Comparison of ENCODE assay signal across 17 mouse cellular contexts in genomic region chr15:27817096-27817495, GRCm38 (mm10).
DNase-seq lines count a peak whose midpoint lies in the region; ATAC-seq lines count a peak whose summit lies in the region.
"Had no signal": no experiment of that assay in that cellular context is flagged by ENCODE, and none has a peak within 500 bp of the region (broad histone marks: within the 10 kb centered on the region; RNA-seq: fewer than 3 reads in every experiment).

No protein-coding gene starts in this region.

- H3K27me3 ChIP-seq in kidney, embryonic 15.5 days, result no peaks in the 10 kb centered on the region
- no peaks in the 10 kb centered on the region for H3K27me3 ChIP-seq in neural tube, embryonic 15.5 days (replicated peaks)
- H3K27me3 ChIP-seq in heart, embryonic 12.5 days (replicated peaks), result no peaks in the 10 kb centered on the region
- H3K27me3 ChIP-seq: forebrain, embryonic 15.5 days; intestine, embryonic 15.5 days; liver, embryonic 12.5 days; neural tube, embryonic 13.5 days had no signal

- H3K4me1 ChIP-seq in kidney, embryonic 15.5 days, result no peaks in the 10 kb centered on the region
- H3K4me1 ChIP-seq in neural tube, embryonic 15.5 days, result peaks cover 6% of the 10 kb centered on the region; the same call in 1 of the 2 replicates
- no peaks in the 10 kb centered on the region for H3K4me1 ChIP-seq in heart, embryonic 12.5 days (replicated peaks)
- H3K4me1 ChIP-seq: forebrain, embryonic 15.5 days; intestine, embryonic 15.5 days; liver, embryonic 12.5 days; neural tube, embryonic 13.5 days had no signal

- no peaks in the 10 kb centered on the region for H3K9me3 ChIP-seq in kidney, embryonic 15.5 days (replicated peaks)
- H3K9me3 ChIP-seq in neural tube, embryonic 15.5 days (replicated peaks), result no peaks in the 10 kb centered on the region
- H3K9me3 ChIP-seq in heart, embryonic 12.5 days (replicated peaks), result no peaks in the 10 kb centered on the region
- H3K9me3 ChIP-seq: forebrain, embryonic 15.5 days; heart, embryonic 10.5 days; intestine, embryonic 15.5 days; limb, embryonic 10.5 days; liver, embryonic 12.5 days; neural tube, embryonic 13.5 days had no signal

- no peak for DNase-seq in cerebellum, postnatal 4 days (ENCODE audit: low spot score in 2 of 2)
- peak; percentile 27 for DNase-seq in kidney, postnatal 14 days
- no peak for DNase-seq in neural tube, embryonic 10.5 days (ENCODE audit: extremely low spot score, low spot score)
- no peak for DNase-seq in spleen, postnatal 10 days (ENCODE audit: low spot score in 2 of 2)
- DNase-seq: adrenal gland, postnatal 14 days; gastrocnemius, postnatal 25 days; heart, postnatal 36 days had no signal

- 53% methylated on average over 10 of the region's 10 CpGs for WGBS in kidney, embryonic 15.5 days
- WGBS in neural tube, embryonic 15.5 days, result 60% methylated on average over 10 of the region's 10 CpGs
- 85% methylated on average over 10 of the region's 10 CpGs for WGBS in heart, embryonic 12.5 days

- H3K36me3 ChIP-seq in kidney, embryonic 15.5 days, result peaks cover 100% of the 10 kb centered on the region
- peaks cover 83% of the 10 kb centered on the region for H3K36me3 ChIP-seq in neural tube, embryonic 15.5 days
- H3K36me3 ChIP-seq in heart, embryonic 12.5 days, result peaks cover 92% of the 10 kb centered on the region

- no peak overlapping the region for H3K4me3 ChIP-seq in kidney, embryonic 15.5 days (replicated peaks)
- H3K4me3 ChIP-seq in neural tube, embryonic 15.5 days (replicated peaks), result no peak overlapping the region
- H3K4me3 ChIP-seq in heart, embryonic 12.5 days, result no peak overlapping the region
- H3K4me3 ChIP-seq: forebrain, embryonic 15.5 days; heart, embryonic 10.5 days; intestine, embryonic 15.5 days; limb, embryonic 10.5 days; liver, embryonic 12.5 days; neural tube, embryonic 13.5 days had no signal

- no peak overlapping the region for H3K4me2 ChIP-seq in kidney, embryonic 15.5 days
- no peak overlapping the region for H3K4me2 ChIP-seq in neural tube, embryonic 15.5 days
- no peak overlapping the region for H3K4me2 ChIP-seq in heart, embryonic 12.5 days
- H3K4me2 ChIP-seq: forebrain, embryonic 15.5 days; intestine, embryonic 15.5 days; liver, embryonic 12.5 days; neural tube, embryonic 13.5 days had no signal

- no peak overlapping the region for H3K9ac ChIP-seq in kidney, embryonic 15.5 days
- no peak overlapping the region for H3K9ac ChIP-seq in neural tube, embryonic 15.5 days (replicated peaks)
- H3K9ac ChIP-seq in heart, embryonic 12.5 days, result no peak overlapping the region
- H3K9ac ChIP-seq: forebrain, embryonic 15.5 days; intestine, embryonic 15.5 days; liver, embryonic 12.5 days; neural tube, embryonic 13.5 days had no signal

- ATAC-seq in cerebellum, adult (ENCODE audit: insufficient number of reproducible peaks, low FRiP score, low TSS enrichment), result peak; percentile 78
- no peak for ATAC-seq in kidney, embryonic 15.5 days (replicated peaks; ENCODE audit: low FRiP score)
- no peak for ATAC-seq in neural tube, embryonic 15.5 days (ENCODE audit: low FRiP score)
- ATAC-seq in heart, embryonic 12.5 days (ENCODE audit: insufficient number of reproducible peaks, low FRiP score), result no peak
- ATAC-seq: forebrain, embryonic 15.5 days; intestine, embryonic 15.5 days; liver, embryonic 12.5 days had no signal

- no peak overlapping the region for H3K27ac ChIP-seq in kidney, embryonic 15.5 days
- peak overlapping the region; percentile 48 for H3K27ac ChIP-seq in neural tube, embryonic 15.5 days (replicated peaks)
- H3K27ac ChIP-seq in heart, embryonic 12.5 days (ENCODE audit: poor library complexity, severe bottlenecking), result no peak overlapping the region
- H3K27ac ChIP-seq: forebrain, embryonic 15.5 days; heart, embryonic 10.5 days; intestine, embryonic 15.5 days; limb, embryonic 10.5 days; liver, embryonic 12.5 days; neural tube, embryonic 13.5 days had no signal
